Mouse (Mus musculus) olfactory bulb, adult 2 months (tissue): ENCODE measurements around the gene Pikfyve.

Experiments used
- CTCF ChIP-seq: fragments of 200-500 bp; IDR thresholded peaks from 2 replicates; pipeline ENCODE4 v1.5.1; 2012; ENCODE audit warnings: low read depth, mild to moderate bottlenecking, low read length, moderate library complexity; ENCODE audit not compliant: insufficient read depth
- POLR2A ChIP-seq: fragments of 200-500 bp; IDR thresholded peaks from 2 replicates; pipeline ENCODE4 v1.6.1; 2012; ENCODE audit warnings: mild to moderate bottlenecking, low read depth, low read length, moderate library complexity; ENCODE audit not compliant: insufficient read depth

GRCm38 (mm10) chr1:65193226-65193625 is 6.7 kb downstream of the Pikfyve start:
- TF ChIP-seq CTCF (no peak), POLR2A (no peak)
